Comparison of ENCODE assay signal across 28 mouse cellular contexts in genomic region chr12:75511520-75511919, GRCm38 (mm10).
DNase-seq lines count a peak whose midpoint lies in the region; ATAC-seq and TF ChIP-seq lines count a peak whose summit lies in the region.
"Had no signal": no experiment of that assay in that cellular context is flagged by ENCODE, and none has a peak within 500 bp of the region (broad histone marks: within the 10 kb centered on the region; RNA-seq: fewer than 3 reads in every experiment).

No protein-coding gene starts in this region.

- peaks cover 3 to 34% of the 10 kb centered on the region in 2 experiments for H3K36me3 ChIP-seq in CH12.LX (replicated peaks in 1 of 2; ENCODE audit: control insufficient read depth in 1 of 2, insufficient read depth in 1 of 2, low read length in 1 of 2)
- no peaks in the 10 kb centered on the region for H3K36me3 ChIP-seq in heart, embryonic 11.5 days (ENCODE audit: control insufficient read depth, insufficient read depth, low read length)
- H3K36me3 ChIP-seq: heart, embryonic 15.5 days; intestine, embryonic 15.5 days had no signal

- no peak overlapping the region for H3K27ac ChIP-seq in CH12.LX (ENCODE audit: insufficient read depth, low read depth)
- no peak overlapping the region for H3K27ac ChIP-seq in heart, embryonic 11.5 days (ENCODE audit: low read depth, low read length)
- H3K27ac ChIP-seq: forebrain, embryonic 10.5 days; forebrain, embryonic 13.5 days; heart, embryonic 15.5 days; hindbrain, embryonic 10.5 days; hindbrain, embryonic 13.5 days; intestine, embryonic 15.5 days had no signal

- dilution Hi-C loops in CH12.LX (cut with MboI; ENCODE audit: extremely low pct_ligation_motif_present, extremely low pct_unique_long_range_greater_than_20kb, low sequenced_read_pairs): no loop called here

- TF ChIP-seq POLR2A in CH12.LX (IDR thresholded peaks at IDR 0.05; ENCODE audit: low read depth, low read length): no peak

- no peaks in the 10 kb centered on the region for H3K27me3 ChIP-seq in CH12.LX (replicated peaks)
- H3K27me3 ChIP-seq in heart, embryonic 11.5 days (ENCODE audit: control insufficient read depth, insufficient read depth, low read length): no peaks in the 10 kb centered on the region
- H3K27me3 ChIP-seq: forebrain, embryonic 13.5 days; heart, embryonic 12.5 days; heart, embryonic 15.5 days; hindbrain, embryonic 13.5 days; intestine, embryonic 15.5 days had no signal

- no peak for TF ChIP-seq CTCF in CH12.LX (conservative IDR thresholded peaks at IDR 0.05 in 1 of 2, IDR thresholded peaks at IDR 0.05 in 1 of 2; ENCODE audit: low read depth in 2 of 2, low read length in 2 of 2)

- no peak for TF ChIP-seq RAD21 in CH12.LX (IDR thresholded peaks at IDR 0.05; ENCODE audit: low read depth, low read length)

- H3K9ac ChIP-seq in CH12.LX (ENCODE audit: insufficient read depth, low read depth): no peak overlapping the region
- no peak overlapping the region for H3K9ac ChIP-seq in heart, embryonic 11.5 days (ENCODE audit: low read depth, low read length)
- H3K9ac ChIP-seq: forebrain, embryonic 13.5 days; forebrain, postnatal 0 days; heart, embryonic 12.5 days; heart, embryonic 15.5 days; hindbrain, embryonic 13.5 days; intestine, embryonic 15.5 days had no signal

- DNase-seq in CH12.LX (ENCODE audit: extremely low read depth): peak; percentile 45
- DNase-seq in MEL-GATA-1-ER (ENCODE audit: extremely low read depth, low read depth): peak; percentile 45
- DNase-seq in right cerebral cortex, adult 18-20 months: no peak
- no peak for DNase-seq in cerebellum, postnatal 14 days
- no peak for DNase-seq in MN1 (ENCODE audit: low spot score)
- DNase-seq: adrenal gland, postnatal 10 days; adrenal gland, postnatal 36 days; B cell, adult 2 months; cerebellum, adult 11 months; cerebellum, adult 2 months; cerebellum, adult 9-11 months; cerebellum, postnatal 36 days; forebrain, postnatal 0 days; gastrocnemius, postnatal 25 days; heart, postnatal 10 days; heart, postnatal 36 days; kidney, adult 18-20 months had no signal

- 93% methylated on average over 2 of the region's 2 CpGs for WGBS in heart, embryonic 11.5 days (ENCODE audit: insufficient replicate concordance)

- TF ChIP-seq EP300 in CH12.LX (IDR thresholded peaks at IDR 0.05; ENCODE audit: low read length): peak; percentile 76

- H3K4me2 ChIP-seq in CH12.LX (ENCODE audit: insufficient read depth, low read depth, poor library complexity, severe bottlenecking): no peak overlapping the region
- no peak overlapping the region for H3K4me2 ChIP-seq in heart, embryonic 11.5 days
- H3K4me2 ChIP-seq: forebrain, embryonic 13.5 days; heart, embryonic 12.5 days; heart, embryonic 15.5 days; hindbrain, embryonic 13.5 days; intestine, embryonic 15.5 days had no signal

- H3K4me3 ChIP-seq in CH12.LX (replicated peaks in 1 of 3; ENCODE audit: low read depth in 2 of 3, low read length in 2 of 3, poor library complexity in 1 of 3): no peak overlapping the region
- H3K4me3 ChIP-seq in heart, embryonic 11.5 days (ENCODE audit: low read depth, low read length): no peak overlapping the region
- H3K4me3 ChIP-seq: forebrain, embryonic 10.5 days; forebrain, embryonic 13.5 days; heart, embryonic 12.5 days; heart, embryonic 15.5 days; hindbrain, embryonic 10.5 days; hindbrain, embryonic 13.5 days; intestine, embryonic 15.5 days had no signal

- H3K9me3 ChIP-seq in CH12.LX (replicated peaks; ENCODE audit: low read length): no peaks in the 10 kb centered on the region
- no peaks in the 10 kb centered on the region for H3K9me3 ChIP-seq in heart, embryonic 11.5 days (replicated peaks; ENCODE audit: control insufficient read depth, low read length)
- H3K9me3 ChIP-seq: forebrain, embryonic 10.5 days; forebrain, embryonic 13.5 days; heart, embryonic 12.5 days; heart, embryonic 15.5 days; hindbrain, embryonic 10.5 days; hindbrain, embryonic 13.5 days; intestine, embryonic 15.5 days had no signal

- in situ Hi-C loops in CH12.LX (cut with MboI; ENCODE audit: low pct_ligation_motif_present, low pct_unique_long_range_greater_than_20kb, low sequenced_read_pairs): no loop called here

- peaks cover 4 to 17% of the 10 kb centered on the region in 2 experiments; a peak in 3 of 4 replicates for H3K4me1 ChIP-seq in CH12.LX (ENCODE audit: control insufficient read depth in 1 of 2, insufficient read depth in 2 of 2)
- H3K4me1 ChIP-seq in heart, embryonic 11.5 days (ENCODE audit: control insufficient read depth, insufficient read depth, low read length): peaks cover 13% of the 10 kb centered on the region
- H3K4me1 ChIP-seq: forebrain, embryonic 13.5 days had no signal

- H3K79me2 ChIP-seq in CH12.LX (replicated peaks; ENCODE audit: control insufficient read depth, extremely low read depth, insufficient read depth, poor library complexity, severe bottlenecking): peaks cover 2% of the 10 kb centered on the region; the same call in 1 of the 2 replicates

- peak; percentile 85 for ATAC-seq in granulocyte monocyte progenitor cell, adult 5-6 weeks (replicated peaks; ENCODE audit: poor library complexity, severe bottlenecking)
- ATAC-seq in megakaryocyte progenitor cell, adult 5-6 weeks (replicated peaks; ENCODE audit: poor library complexity): peak; percentile 44
- ATAC-seq in heart, embryonic 11.5 days (replicated peaks; ENCODE audit: insufficient number of reproducible peaks, low FRiP score, low TSS enrichment): no peak
- ATAC-seq: forebrain, embryonic 13.5 days; forebrain, postnatal 0 days; hindbrain, embryonic 16.5 days; intestine, embryonic 15.5 days had no signal

TF ChIP-seq in CH12.LX, 34 proteins besides CTCF, POLR2A, EP300 and RAD21:
- TF ChIP-seq MAX (IDR thresholded peaks at IDR 0.05; ENCODE audit: low read length): no peak
- TF ChIP-seq TBP (conservative IDR thresholded peaks at IDR 0.05; ENCODE audit: low read depth, low read length): peak; percentile 68
- peak; percentile 81 for TF ChIP-seq IRF4 (IDR thresholded peaks at IDR 0.05; ENCODE audit: low read depth, low read length)
TF ChIP-seq in CH12.LX: peak in this region for 2.

Comparison
In these comparisons a context has a peak if more than half of its experiments do, and no peak if none do; other contexts are left out.
1. DNase-seq: peak in CH12.LX (single experiment) and MEL-GATA-1-ER (single experiment); none in right cerebral cortex, adult 18-20 months (single experiment), cerebellum, postnatal 14 days (0 of 2) and MN1 (single experiment).